Mouse (Mus musculus): ENCODE measurements around the gene Trhr2.

- TF ChIP-seq CTCF (IDR thresholded peaks at IDR 0.05; ENCODE audit: borderline replicate concordance, extremely low read depth, insufficient read depth, insufficient read length) = no peak
- TF ChIP-seq POLR2A (IDR thresholded peaks at IDR 0.05; ENCODE audit: borderline replicate concordance, extremely low read depth, insufficient read depth, insufficient read length, poor library complexity, severe bottlenecking) = no peak
These were observed 47.1 kb upstream of the Trhr2 start for GRCm38 (mm10) chr8:122407678-122408077.
